Mouse (Mus musculus) limb, embryonic 14.5 days (tissue): Measurements from ENCODE around the gene Ablim1. TPM values are rescaled to one million over a fixed set of nuclear protein-coding genes. Genes with fewer than 3 reads are reported as not detected.

Experiments used
- ATAC-seq: fragments of 200-750 bp; cut with Nextera tagmentation; 2 replicates; pipeline ENCODE4 v1.8.0; 2017; ENCODE audit warnings: low read depth, moderate number of reproducible peaks, moderate TSS enrichment; ENCODE audit not compliant: low FRiP score
- DNase-seq: peaks from one replicate; pipeline ENCODE4 v3.0.0-alpha.2; 2015; ENCODE audit warnings: low spot score
- H3K27ac ChIP-seq: fragments of 300-500 bp; sonication (generic); replicated peaks from 2 replicates; pipeline ENCODE4 v1.5.1; 2014; ENCODE audit warnings: low read depth, mild to moderate bottlenecking, low read length, moderate library complexity, mixed read lengths
- H3K27me3 ChIP-seq: fragments of 300-500 bp; sonication (generic); 2 replicates; pipeline ENCODE4 v1.6.1; 2014; ENCODE audit warnings: low read length, mixed read lengths; ENCODE audit not compliant: control insufficient read depth, insufficient read depth
- H3K36me3 ChIP-seq: fragments of 300-500 bp; sonication (generic); 2 replicates; pipeline ENCODE4 v1.6.1; 2014; ENCODE audit warnings: mild to moderate bottlenecking, low read length, moderate library complexity, mixed read lengths; ENCODE audit not compliant: control insufficient read depth, insufficient read depth
- H3K4me1 ChIP-seq: fragments of 300-500 bp; sonication (generic); 2 replicates; pipeline ENCODE4 v1.6.1; 2014; ENCODE audit warnings: antibody characterized with exemption, low read length, mixed read lengths; ENCODE audit not compliant: control insufficient read depth, insufficient read depth
- H3K4me2 ChIP-seq: fragments of 300-500 bp; sonication (generic); replicated peaks from 2 replicates; pipeline ENCODE4 v1.6.1; 2014; ENCODE audit warnings: low read depth, mild to moderate bottlenecking, low read length, moderate library complexity; ENCODE audit not compliant: severe bottlenecking
- H3K4me3 ChIP-seq: fragments of 300-500 bp; sonication (generic); replicated peaks from 2 replicates; pipeline ENCODE4 v1.5.1; 2014; ENCODE audit warnings: low read length
- H3K9ac ChIP-seq: fragments of 300-500 bp; sonication (generic); 2 replicates; pipeline ENCODE4 v1.6.1; 2014; ENCODE audit warnings: mild to moderate bottlenecking, low read depth, low read length, moderate library complexity; ENCODE audit not compliant: severe bottlenecking
- H3K9me3 ChIP-seq: fragments of 300-500 bp; sonication (generic); 2 replicates; pipeline ENCODE4 v1.6.1; 2016; ENCODE audit warnings: low read length; ENCODE audit not compliant: control insufficient read depth
- POLR2A ChIP-seq: fragments of 200-500 bp; IDR thresholded peaks from 2 replicates; pipeline ENCODE4 v1.8.0; 2012; ENCODE audit warnings: inconsistent platforms, mild to moderate bottlenecking, moderate library complexity, borderline replicate concordance; ENCODE audit not compliant: insufficient read depth, insufficient read length; ENCODE audit errors: extremely low read depth
- WGBS: fragments of 180-500 bp; shearing (Covaris S2); extraction: QIAGEN DNeasy Blood & Tissue Kit; methylation state at CpG from one replicate; pipeline ENCODE4 v1.1.7; 2014; 5-methylcytosine and 5-hydroxymethylcytosine counted together
- polyA plus RNA-seq, 2 experiments: library from polyadenylated mRNA; depleted of rRNA in 1 of 2; stranded (reverse) in 1 of 2; unstranded in 1 of 2; fragments of >200 nt; fragmentation: Nextera tagmentation in 1 of 2; extraction: Ambion mirVana in 1 of 2; gene quantifications; 2 replicates each; pipeline versions ENCODE4 v1.2.1 to v1.2.3; 2012 to 2014

Gene Ablim1
- polyA plus RNA-seq (2012; rRNA removed) (22.9 and 30.6 TPM in 2 replicates), polyA plus RNA-seq (2014; fragmentation: Nextera tagmentation; extraction: Ambion mirVana) (72.1 and 76.9 TPM in 2 replicates)

GRCm38 (mm10) chr19:57314346-57315012, at the start of gene Ablim1:
Gene Ablim1 (minus strand): TSS chr19:57314919.
- Histone ChIP-seq H3K4me1 (peaks cover 10% of the 10 kb centered on the region), H3K9me3 (no peaks in the 10 kb centered on the region), H3K9ac (peak within 1 kb of the TSS; percentile 59), H3K36me3 (no peaks in the 10 kb centered on the region), H3K27me3 (peaks cover 28% of the 10 kb centered on the region; the same call in 1 of the 2 replicates), H3K4me3 (peak within 1 kb of the TSS; percentile 49), H3K4me2 (peak within 1 kb of the TSS; percentile 100), H3K27ac (no peak within 1 kb of the TSS)
- no peak for TF ChIP-seq POLR2A
- ATAC-seq (peak; percentile 41; the same call in 1 of the 2 replicates), DNase-seq (peak; percentile 11)
- WGBS, result 1% methylated on average over 42 of the region's 52 CpGs

DNA sequence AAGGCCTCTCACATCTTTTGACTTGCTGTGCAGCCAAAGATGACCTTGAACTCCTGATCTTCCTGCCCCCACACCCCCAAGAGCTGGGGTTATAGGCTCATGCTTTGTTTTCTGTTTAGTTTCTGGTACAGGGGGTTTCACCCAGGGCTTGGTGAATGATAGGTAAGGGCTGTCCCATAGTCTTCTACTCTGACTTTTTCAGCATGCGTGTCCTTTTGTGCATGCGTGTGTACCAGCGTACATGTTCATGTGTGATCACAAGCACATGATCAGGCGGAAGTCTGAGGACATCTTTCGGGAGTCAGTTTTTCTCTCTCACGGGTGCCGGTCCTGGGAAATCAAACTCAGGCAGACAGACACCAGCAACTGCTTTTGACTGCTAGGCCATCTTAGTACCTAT, 48.8 kb upstream of the Ablim1 start:
- Histone ChIP-seq H3K4me1 (peaks cover 33% of the 10 kb centered on the region), H3K9ac (no peak overlapping the region), H3K9me3 (no peaks in the 10 kb centered on the region), H3K27me3 (no peaks in the 10 kb centered on the region), H3K36me3 (no peaks in the 10 kb centered on the region), H3K27ac (no peak overlapping the region), H3K4me2 (no peak overlapping the region), H3K4me3 (no peak overlapping the region)
- ATAC-seq, result no peak
- TF ChIP-seq POLR2A, result no peak
- WGBS, result 92% methylated on average over 7 of the region's 7 CpGs
- no peak for DNase-seq

DNA sequence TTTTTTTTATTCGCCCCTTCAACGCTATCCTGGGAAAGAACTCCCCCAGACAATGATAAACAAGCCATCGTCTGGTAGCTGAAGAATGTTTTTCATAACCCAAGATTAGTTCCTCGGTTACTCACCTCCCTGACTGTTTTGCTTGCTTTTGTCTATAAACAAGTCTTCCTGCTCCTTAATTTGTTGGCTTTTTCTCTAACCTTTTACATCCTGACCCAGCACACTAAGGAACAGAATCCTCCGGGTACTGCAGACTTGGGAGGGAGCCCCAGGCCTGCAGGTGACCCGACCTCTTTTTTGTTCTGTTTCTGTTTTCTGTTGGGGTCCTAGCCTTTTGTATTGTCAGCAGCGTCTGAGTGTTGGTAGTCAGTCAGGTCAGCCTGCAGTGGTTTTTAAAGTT, 48.4 kb upstream of the Ablim1 start:
- Histone ChIP-seq H3K9ac (no peak overlapping the region), H3K27ac (no peak overlapping the region), H3K36me3 (no peaks in the 10 kb centered on the region), H3K4me3 (peak overlapping the region; percentile 99; the same call in 1 of the 2 replicates), H3K27me3 (no peaks in the 10 kb centered on the region), H3K4me2 (peak overlapping the region; percentile 47), H3K9me3 (no peaks in the 10 kb centered on the region), H3K4me1 (peaks cover 36% of the 10 kb centered on the region)
- ATAC-seq, result no peak
- DNase-seq, result no peak
- TF ChIP-seq POLR2A, result no peak
- WGBS, result 48% methylated on average over 7 of the region's 7 CpGs

GRCm38 (mm10) chr19:57362586-57362985, 47.9 kb upstream of the Ablim1 start:
- ATAC-seq, result no peak
- no peak overlapping the region for H3K9ac ChIP-seq
- no peaks in the 10 kb centered on the region for H3K9me3 ChIP-seq
- peak overlapping the region; percentile 47 for H3K4me2 ChIP-seq
- no peak for DNase-seq
- 29% methylated on average over 5 of the region's 5 CpGs for WGBS
- H3K27ac ChIP-seq, result no peak overlapping the region
- no peaks in the 10 kb centered on the region for H3K27me3 ChIP-seq
- H3K4me3 ChIP-seq, result peak overlapping the region; percentile 99
- H3K4me1 ChIP-seq, result peaks cover 36% of the 10 kb centered on the region
- no peak for TF ChIP-seq POLR2A
- no peaks in the 10 kb centered on the region for H3K36me3 ChIP-seq

DNA sequence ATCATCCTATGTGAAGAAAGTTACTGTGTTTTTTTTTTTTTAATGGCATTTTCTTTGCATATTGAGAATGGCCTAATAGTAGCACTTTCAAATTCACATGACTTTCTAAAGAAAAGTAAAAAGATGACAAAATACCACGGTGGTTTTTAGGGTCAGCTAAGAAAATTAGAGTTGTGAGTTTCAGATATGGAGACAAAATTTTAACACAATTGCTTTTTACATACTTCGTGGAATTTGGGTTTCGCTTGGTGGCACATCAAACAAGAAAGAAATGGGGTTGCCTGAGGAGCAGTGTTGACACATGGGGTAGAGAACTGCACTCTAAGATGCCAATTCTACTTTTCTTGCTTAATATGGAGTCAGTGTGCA, 47.2 kb upstream of the Ablim1 start:
- Histone ChIP-seq H3K4me3 (peak overlapping the region; percentile 99), H3K9ac (peak overlapping the region; percentile 99), H3K4me2 (peak overlapping the region; percentile 47), H3K36me3 (no peaks in the 10 kb centered on the region), H3K27ac (peak overlapping the region; percentile 96), H3K4me1 (peaks cover 36% of the 10 kb centered on the region), H3K9me3 (no peaks in the 10 kb centered on the region), H3K27me3 (no peaks in the 10 kb centered on the region)
- DNase-seq (no peak), ATAC-seq (no peak)
- TF ChIP-seq POLR2A, result no peak
- 14% methylated on average over 3 of the region's 3 CpGs for WGBS
